Mouse (Mus musculus) intestine, embryonic 15.5 days (tissue): ENCODE results near the gene Mex3d. TPM values are rescaled to one million over a fixed set of nuclear protein-coding genes. Genes with fewer than 3 reads are reported as not detected.

Source experiments
- ATAC-seq: fragments of 200-750 bp; cut with Nextera tagmentation; 2 replicates; pipeline ENCODE4 v1.8.0; 2017; ENCODE audit warnings: moderate TSS enrichment, moderate library complexity
- H3K27ac ChIP-seq: fragments of 300-500 bp; sonication (generic); 2 replicates; pipeline ENCODE4 v1.5.1; 2015; ENCODE audit warnings: mild to moderate bottlenecking, inconsistent platforms
- H3K27me3 ChIP-seq: fragments of 300-500 bp; sonication (generic); replicated peaks from 2 replicates; pipeline ENCODE4 v1.6.1; 2015; ENCODE audit warnings: inconsistent platforms
- H3K36me3 ChIP-seq: fragments of 300-500 bp; sonication (generic); 2 replicates; pipeline ENCODE4 v1.6.1; 2015; ENCODE audit warnings: inconsistent platforms
- H3K4me1 ChIP-seq: fragments of 300-500 bp; sonication (generic); replicated peaks from 2 replicates; pipeline ENCODE4 v1.6.1; 2015; ENCODE audit warnings: inconsistent platforms
- H3K4me2 ChIP-seq: fragments of 300-500 bp; sonication (generic); replicated peaks from 2 replicates; pipeline ENCODE4 v1.6.1; 2015; ENCODE audit warnings: mild to moderate bottlenecking, inconsistent platforms
- H3K4me3 ChIP-seq: fragments of 300-500 bp; sonication (generic); replicated peaks from 2 replicates; pipeline ENCODE4 v1.5.1; 2015; ENCODE audit warnings: inconsistent platforms
- H3K9ac ChIP-seq: fragments of 300-500 bp; sonication (generic); 2 replicates; pipeline ENCODE4 v1.6.1; 2015; ENCODE audit warnings: inconsistent platforms
- H3K9me3 ChIP-seq: fragments of 300-500 bp; sonication (generic); 2 replicates; pipeline ENCODE4 v1.6.1; 2016; ENCODE audit warnings: inconsistent platforms
- WGBS: fragments of 180-500 bp; shearing (Covaris S2); methylation state at CpG from one replicate; pipeline ENCODE4 v1.1.7; 2015; 5-methylcytosine and 5-hydroxymethylcytosine counted together
- polyA plus RNA-seq: library from polyadenylated mRNA; unstranded; fragments of >200 nt; fragmentation: Nextera tagmentation; extraction: Ambion mirVana; gene quantifications from 2 replicates; pipeline ENCODE4 v1.2.1, GENCODE M21; 2015

Gene Mex3d
- polyA plus RNA-seq, 1 experiment from 2014 or later: 6.9 TPM

GRCm38 (mm10) chr10:80425041-80425440, 37.6 kb upstream of the Mex3d start:
- Histone ChIP-seq H3K36me3 (peaks cover 71% of the 10 kb centered on the region), H3K9ac (no peak overlapping the region), H3K27me3 (no peaks in the 10 kb centered on the region), H3K4me2 (no peak overlapping the region), H3K27ac (no peak overlapping the region), H3K9me3 (no peaks in the 10 kb centered on the region), H3K4me3 (no peak overlapping the region), H3K4me1 (peaks cover 34% of the 10 kb centered on the region)
- 96% methylated on average over 3 of the region's 3 CpGs for WGBS
- no peak for ATAC-seq

- no peaks in the 10 kb centered on the region for H3K9me3 ChIP-seq
- WGBS: 44% methylated on average over 4 of the region's 4 CpGs
- H3K4me3 ChIP-seq: no peak overlapping the region
- peaks cover 73% of the 10 kb centered on the region for H3K36me3 ChIP-seq
- peak overlapping the region; percentile 56 for H3K27ac ChIP-seq
- no peaks in the 10 kb centered on the region for H3K27me3 ChIP-seq
- peak; percentile 72 for ATAC-seq
- no peak overlapping the region for H3K4me2 ChIP-seq
- peaks cover 49% of the 10 kb centered on the region for H3K4me1 ChIP-seq
- no peak overlapping the region for H3K9ac ChIP-seq
Observed at GRCm38 (mm10) chr10:80423562-80423961, 36.1 kb upstream of the Mex3d start.

- no peak overlapping the region for H3K9ac ChIP-seq
- H3K4me1 ChIP-seq: peaks cover 52% of the 10 kb centered on the region
- ATAC-seq: peak; percentile 68
- no peaks in the 10 kb centered on the region for H3K9me3 ChIP-seq
- WGBS: 69% methylated on average over 9 of the region's 9 CpGs
- H3K27ac ChIP-seq: peak overlapping the region; percentile 48; the same call in 1 of the 2 replicates
- H3K27me3 ChIP-seq: no peaks in the 10 kb centered on the region
- peak overlapping the region; percentile 43 for H3K4me2 ChIP-seq
- peaks cover 69% of the 10 kb centered on the region for H3K36me3 ChIP-seq
- H3K4me3 ChIP-seq: no peak overlapping the region
Observed at GRCm38 (mm10) chr10:80421651-80422472, 34.4 kb upstream of the Mex3d start.

- peaks cover 52% of the 10 kb centered on the region for H3K4me1 ChIP-seq
- no peaks in the 10 kb centered on the region for H3K9me3 ChIP-seq
- H3K4me3 ChIP-seq: no peak overlapping the region
- H3K9ac ChIP-seq: 0 out of 2 replicates have a peak overlapping the region, but pooled peaks have one; percentile 5
- peak overlapping the region; percentile 48; the same call in 1 of the 2 replicates for H3K27ac ChIP-seq
- no peaks in the 10 kb centered on the region for H3K27me3 ChIP-seq
- peak overlapping the region; percentile 26; the same call in 1 of the 2 replicates for H3K4me2 ChIP-seq
- 91% methylated on average over 8 of the region's 8 CpGs for WGBS
- ATAC-seq: no peak
- peaks cover 69% of the 10 kb centered on the region for H3K36me3 ChIP-seq
Observed at GRCm38 (mm10) chr10:80421208-80421607, 33.7 kb upstream of the Mex3d start.

- Histone ChIP-seq H3K4me2 (0 out of 2 replicates have a peak overlapping the region, but pooled peaks have one; percentile 26), H3K4me1 (peaks cover 52% of the 10 kb centered on the region), H3K27ac (0 out of 2 replicates have a peak overlapping the region, but pooled peaks have one; percentile 48), H3K9me3 (no peaks in the 10 kb centered on the region), H3K9ac (0 out of 2 replicates have a peak overlapping the region, but pooled peaks have one; percentile 5), H3K27me3 (no peaks in the 10 kb centered on the region), H3K36me3 (peaks cover 69% of the 10 kb centered on the region), H3K4me3 (no peak overlapping the region)
- no peak for ATAC-seq
- 92% methylated on average over 10 of the region's 10 CpGs for WGBS
Observed at GRCm38 (mm10) chr10:80420729-80421128, 33.3 kb upstream of the Mex3d start.

GRCm38 (mm10) chr10:80419419-80419818, 32.0 kb upstream of the Mex3d start:
- H3K4me3 ChIP-seq: no peak overlapping the region
- H3K27me3 ChIP-seq: no peaks in the 10 kb centered on the region
- H3K4me1 ChIP-seq: peaks cover 48% of the 10 kb centered on the region
- WGBS: 69% methylated on average over 8 of the region's 8 CpGs
- H3K27ac ChIP-seq: peak overlapping the region; percentile 76
- peak; percentile 55 for ATAC-seq
- H3K4me2 ChIP-seq: peak overlapping the region; percentile 17
- peaks cover 70% of the 10 kb centered on the region for H3K36me3 ChIP-seq
- peak overlapping the region; percentile 13; the same call in 1 of the 2 replicates for H3K9ac ChIP-seq
- no peaks in the 10 kb centered on the region for H3K9me3 ChIP-seq

GRCm38 (mm10) chr10:80418311-80418710, 30.9 kb upstream of the Mex3d start:
- Histone ChIP-seq H3K9me3 (no peaks in the 10 kb centered on the region), H3K4me3 (no peak overlapping the region), H3K36me3 (peaks cover 77% of the 10 kb centered on the region), H3K27ac (peak overlapping the region; percentile 76; the same call in 1 of the 2 replicates), H3K9ac (no peak overlapping the region), H3K27me3 (no peaks in the 10 kb centered on the region), H3K4me1 (peaks cover 43% of the 10 kb centered on the region), H3K4me2 (no peak overlapping the region)
- WGBS: 41% methylated on average over 3 of the region's 3 CpGs
- ATAC-seq: peak; percentile 63

- no peaks in the 10 kb centered on the region for H3K27me3 ChIP-seq
- no peak overlapping the region for H3K4me2 ChIP-seq
- 0 out of 2 replicates have a peak, but pooled peaks have one; percentile 5 for ATAC-seq
- no peaks in the 10 kb centered on the region for H3K9me3 ChIP-seq
- 100% methylated on average over 1 of the region's 1 CpGs for WGBS
- H3K4me3 ChIP-seq: no peak overlapping the region
- peaks cover 81% of the 10 kb centered on the region for H3K36me3 ChIP-seq
- H3K9ac ChIP-seq: no peak overlapping the region
- H3K27ac ChIP-seq: no peak overlapping the region
- H3K4me1 ChIP-seq: peaks cover 40% of the 10 kb centered on the region
Observed at GRCm38 (mm10) chr10:80417841-80418240, 30.4 kb upstream of the Mex3d start.

- Histone ChIP-seq H3K9ac (no peak overlapping the region), H3K27me3 (no peaks in the 10 kb centered on the region), H3K4me3 (no peak overlapping the region), H3K27ac (0 out of 2 replicates have a peak overlapping the region, but pooled peaks have one; percentile 2), H3K4me2 (no peak overlapping the region), H3K36me3 (peaks cover 86% of the 10 kb centered on the region), H3K4me1 (peaks cover 40% of the 10 kb centered on the region), H3K9me3 (no peaks in the 10 kb centered on the region)
- no peak for ATAC-seq
- 86% methylated on average over 10 of the region's 10 CpGs for WGBS
Observed at GRCm38 (mm10) chr10:80417371-80417770, 29.9 kb upstream of the Mex3d start.

- Histone ChIP-seq H3K9me3 (no peaks in the 10 kb centered on the region), H3K36me3 (peaks cover 88% of the 10 kb centered on the region), H3K27me3 (no peaks in the 10 kb centered on the region), H3K9ac (no peak overlapping the region), H3K4me3 (no peak overlapping the region), H3K4me2 (no peak overlapping the region), H3K27ac (no peak overlapping the region), H3K4me1 (peaks cover 23% of the 10 kb centered on the region)
- 91% methylated on average over 7 of the region's 7 CpGs for WGBS
- no peak for ATAC-seq
Observed at GRCm38 (mm10) chr10:80415566-80415965, 28.1 kb upstream of the Mex3d start.

GRCm38 (mm10) chr10:80412656-80413541, 25.4 kb upstream of the Mex3d start:
- no peak for ATAC-seq

GRCm38 (mm10) chr10:80407924-80408323, 20.5 kb upstream of the Mex3d start:
- Histone ChIP-seq H3K27ac (0 out of 2 replicates have a peak overlapping the region, but pooled peaks have one; percentile 81), H3K9me3 (no peaks in the 10 kb centered on the region), H3K27me3 (no peaks in the 10 kb centered on the region), H3K4me2 (0 out of 2 replicates have a peak overlapping the region, but pooled peaks have one; percentile 85), H3K9ac (no peak overlapping the region), H3K4me1 (peaks cover 23% of the 10 kb centered on the region), H3K4me3 (no peak overlapping the region), H3K36me3 (peaks cover 48% of the 10 kb centered on the region)
- 37% methylated on average over 4 of the region's 4 CpGs for WGBS
- ATAC-seq: no peak

More at GRCm38 (mm10) chr10:80412656-80413541, 25.4 kb upstream of the Mex3d start:
- no peak overlapping the region for H3K9ac ChIP-seq
- no peak overlapping the region for H3K4me3 ChIP-seq
- H3K4me1 ChIP-seq: peaks cover under 1% of the 10 kb centered on the region; the same call in 1 of the 2 replicates
- no peaks in the 10 kb centered on the region for H3K9me3 ChIP-seq
- H3K36me3 ChIP-seq: peaks cover 79% of the 10 kb centered on the region
- no peak overlapping the region for H3K27ac ChIP-seq
- no peak overlapping the region for H3K4me2 ChIP-seq
- H3K27me3 ChIP-seq: no peaks in the 10 kb centered on the region
- 81% methylated on average over 44 of the region's 44 CpGs for whole genome bisulfite sequencing
